Mouse (Mus musculus) embryonic facial prominence, embryonic 15.5 days (tissue): ENCODE measurements around the gene Naa80. TPM values are rescaled to one million over a fixed set of nuclear protein-coding genes. Genes with fewer than 3 reads are reported as not detected.

Source experiments
- ATAC-seq: fragments of 200-750 bp; cut with Nextera tagmentation; 2 replicates; pipeline ENCODE4 v1.8.0; 2017; ENCODE audit warnings: low read depth, moderate TSS enrichment; ENCODE audit not compliant: insufficient number of reproducible peaks, low FRiP score, low TSS enrichment
- H3K27ac ChIP-seq: fragments of 300-500 bp; sonication (generic); replicated peaks from 2 replicates; pipeline ENCODE4 v1.5.1; 2015; ENCODE audit warnings: mild to moderate bottlenecking, inconsistent platforms
- H3K27me3 ChIP-seq: fragments of 300-500 bp; sonication (generic); 2 replicates; pipeline ENCODE4 v1.6.1; 2015; ENCODE audit warnings: inconsistent platforms
- H3K36me3 ChIP-seq: fragments of 300-500 bp; sonication (generic); 2 replicates; pipeline ENCODE4 v1.6.1; 2015; ENCODE audit warnings: mild to moderate bottlenecking, inconsistent platforms
- H3K4me1 ChIP-seq: fragments of 300-500 bp; sonication (generic); 2 replicates; pipeline ENCODE4 v1.6.1; 2015; ENCODE audit warnings: inconsistent platforms
- H3K4me2 ChIP-seq: fragments of 300-500 bp; sonication (generic); replicated peaks from 2 replicates; pipeline ENCODE4 v1.6.1; 2015; ENCODE audit warnings: mild to moderate bottlenecking, inconsistent platforms
- H3K4me3 ChIP-seq: fragments of 300-500 bp; sonication (generic); replicated peaks from 2 replicates; pipeline ENCODE4 v1.5.1; 2015; ENCODE audit warnings: mild to moderate bottlenecking, inconsistent platforms
- H3K9ac ChIP-seq: fragments of 300-500 bp; sonication (generic); 2 replicates; pipeline ENCODE4 v1.6.1; 2015; ENCODE audit warnings: inconsistent platforms
- H3K9me3 ChIP-seq: fragments of 300-500 bp; sonication (generic); replicated peaks from 2 replicates; pipeline ENCODE4 v1.6.1; 2016; ENCODE audit warnings: inconsistent platforms
- WGBS: fragments of 180-500 bp; shearing (Covaris S2); methylation state at CpG from one replicate; pipeline ENCODE4 v1.1.7; 2015; 5-methylcytosine and 5-hydroxymethylcytosine counted together
- polyA plus RNA-seq: library from polyadenylated mRNA; unstranded; fragments of >200 nt; fragmentation: Nextera tagmentation; extraction: Ambion mirVana; gene quantifications from 2 replicates; pipeline ENCODE4 v1.2.1, GENCODE M21; 2015

Gene Naa80
- polyA plus RNA-seq, 1 experiment from 2014 or later = 22.8 TPM

DNA sequence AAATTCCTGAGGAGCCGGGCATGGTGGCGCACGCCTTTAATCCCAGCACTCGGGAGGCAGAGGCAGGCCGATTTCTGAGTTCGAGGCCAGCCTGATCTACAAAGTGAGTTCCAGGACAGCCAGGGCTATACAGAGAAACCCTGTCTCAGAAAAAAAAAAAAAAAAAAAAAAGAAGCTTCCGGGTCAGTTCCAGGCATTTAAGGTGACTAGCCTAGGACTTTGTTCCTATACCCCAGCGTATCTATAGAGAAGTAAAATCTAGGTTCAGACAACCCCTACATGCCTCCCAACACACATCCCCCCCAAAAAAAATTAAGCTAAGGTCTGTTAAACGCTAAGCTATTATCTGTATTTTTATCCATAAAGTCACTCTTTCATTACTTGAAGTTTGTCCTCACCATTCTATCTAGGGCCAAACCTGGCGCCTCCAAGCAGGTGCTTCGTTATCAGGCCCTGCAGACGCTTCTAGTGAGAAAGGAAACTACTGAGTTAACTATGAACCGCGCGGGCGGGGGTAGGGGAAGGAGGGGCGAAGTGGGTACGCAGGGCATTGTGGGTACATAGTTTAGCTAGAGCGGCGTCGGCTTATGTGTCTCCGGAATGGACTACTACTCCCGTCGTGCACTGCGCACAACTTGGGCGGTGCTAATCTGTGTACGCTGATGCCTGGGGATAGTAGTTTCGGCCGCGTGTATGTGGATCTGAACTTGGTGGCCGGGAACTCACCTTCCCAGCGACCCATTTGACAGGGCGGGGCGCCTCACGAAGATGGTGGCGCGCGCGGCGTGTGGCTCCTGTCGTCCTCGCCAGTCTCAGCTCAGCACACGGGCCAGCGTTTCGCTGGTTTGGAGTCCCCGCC lies 8.5 kb downstream of the Naa80 start, which contains the start of gene Ifrd2:
Gene Ifrd2 (plus strand): TSS at position 669 of the 859 bp plus-strand sequence.
- WGBS = 14% methylated on average over 46 of the region's 46 CpGs
- Histone ChIP-seq H3K4me3 (peak within 1 kb of the TSS; percentile 74), H3K4me1 (peaks cover 22% of the 10 kb centered on the region), H3K36me3 (peaks cover 44% of the 10 kb centered on the region), H3K9ac (peak within 1 kb of the TSS; percentile 44), H3K27ac (peak within 1 kb of the TSS; percentile 48; the same call in 1 of the 2 replicates), H3K4me2 (peak within 1 kb of the TSS; percentile 85), H3K9me3 (no peaks in the 10 kb centered on the region), H3K27me3 (no peaks in the 10 kb centered on the region)
- peak; percentile 98 for ATAC-seq

DNA sequence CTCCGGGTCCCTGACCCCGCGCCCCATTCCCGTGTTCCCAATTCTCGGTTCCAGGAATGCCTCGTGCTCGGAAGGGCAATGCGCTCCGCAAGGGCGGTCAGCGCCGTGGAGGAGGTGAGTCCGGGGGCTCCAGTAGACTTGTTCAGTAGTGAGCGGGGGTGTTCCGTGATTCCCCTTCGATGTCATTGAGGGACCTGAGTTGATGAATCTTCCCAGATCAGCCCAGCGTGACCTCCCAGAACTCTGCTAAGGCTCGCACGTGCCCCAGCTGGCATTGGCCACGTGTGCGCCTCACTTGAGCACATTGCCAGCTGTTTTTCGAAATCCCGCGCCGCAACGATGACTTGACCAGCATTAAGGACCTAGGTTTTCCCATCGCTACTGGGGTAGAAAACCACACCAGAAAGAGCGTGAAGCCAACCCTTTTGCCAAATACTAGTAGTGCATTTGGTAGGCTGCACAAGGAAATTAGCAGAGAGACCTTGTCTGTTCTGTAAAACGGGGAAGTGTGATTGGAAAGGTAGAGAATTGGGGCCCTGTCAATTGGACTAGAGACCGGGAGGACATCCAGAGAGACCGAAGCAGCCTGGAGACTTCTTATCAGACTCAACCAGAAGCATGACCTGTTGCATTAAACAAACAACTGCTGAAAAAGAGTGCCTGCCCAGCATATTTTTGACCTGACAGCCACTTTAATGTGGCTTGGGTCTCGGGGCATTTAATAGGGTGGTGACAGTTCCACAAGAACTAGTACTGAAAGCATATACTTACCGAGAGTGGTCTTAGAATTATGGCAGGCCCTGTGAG lies 9.3 kb downstream of the Naa80 start:
- WGBS = 3% methylated on average over 33 of the region's 33 CpGs
- Histone ChIP-seq H3K36me3 (peaks cover 47% of the 10 kb centered on the region), H3K27me3 (no peaks in the 10 kb centered on the region), H3K4me2 (peak overlapping the region; percentile 85), H3K27ac (peak overlapping the region; percentile 48; the same call in 1 of the 2 replicates), H3K9ac (peak overlapping the region; percentile 44), H3K4me3 (peak overlapping the region; percentile 74), H3K4me1 (peaks cover 16% of the 10 kb centered on the region), H3K9me3 (no peaks in the 10 kb centered on the region)
- no peak for ATAC-seq

DNA sequence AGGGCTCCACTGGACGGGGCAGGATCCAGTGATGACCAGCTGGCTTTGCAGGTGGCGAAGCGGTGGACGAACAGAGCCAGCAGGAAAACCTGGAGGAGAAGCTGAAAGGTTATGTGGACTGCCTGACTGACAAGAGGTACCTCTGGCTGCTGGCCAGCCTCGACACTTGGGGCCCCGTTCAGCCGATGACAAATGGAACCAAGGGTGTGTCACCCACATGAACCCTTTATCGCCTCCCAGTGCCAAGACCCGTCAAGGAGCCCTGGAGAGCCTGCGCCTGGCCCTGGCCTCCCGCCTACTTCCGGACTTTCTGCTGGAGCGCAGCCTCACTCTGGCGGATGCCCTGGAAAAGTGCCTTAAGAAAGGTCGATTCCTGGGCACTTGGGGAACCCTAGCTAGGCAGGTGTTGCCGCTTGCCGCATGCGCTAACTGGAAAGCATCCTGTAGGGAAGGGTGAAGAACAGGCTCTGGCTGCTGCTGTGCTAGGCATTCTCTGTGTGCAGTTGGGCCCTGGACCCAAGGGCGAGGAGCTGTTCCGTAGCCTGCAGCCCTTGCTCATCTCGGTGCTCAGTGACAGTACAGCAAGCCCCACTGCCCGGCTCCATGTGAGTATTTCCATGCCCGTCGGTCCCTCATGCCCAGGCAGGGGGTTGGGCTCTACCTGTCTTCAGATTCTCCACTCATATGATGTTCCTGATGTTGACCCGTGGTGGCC lies 11.5 kb downstream of the Naa80 start:
- ATAC-seq = no peak
- Histone ChIP-seq H3K4me2 (no peak overlapping the region), H3K9me3 (no peaks in the 10 kb centered on the region), H3K27ac (no peak overlapping the region), H3K27me3 (no peaks in the 10 kb centered on the region), H3K9ac (no peak overlapping the region), H3K4me3 (no peak overlapping the region), H3K4me1 (peaks cover 16% of the 10 kb centered on the region), H3K36me3 (peaks cover 55% of the 10 kb centered on the region)
- 87% methylated on average over 25 of the region's 25 CpGs for WGBS

DNA sequence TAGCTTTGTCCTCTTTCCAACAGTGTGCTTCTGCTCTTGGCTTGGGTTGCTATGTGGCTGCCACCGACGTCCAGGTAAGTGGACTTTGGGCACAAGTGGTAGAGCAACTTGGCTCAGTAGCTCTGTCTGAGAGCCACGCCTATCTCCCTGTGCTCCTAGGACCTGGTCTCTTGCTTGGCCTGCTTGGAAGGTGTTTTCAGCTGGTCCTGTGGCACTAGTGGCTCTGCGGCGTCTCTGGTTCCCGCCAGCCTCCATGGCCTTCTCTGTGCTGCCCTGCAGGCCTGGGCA lies 12.0 kb downstream of the Naa80 start:
- Histone ChIP-seq H3K9me3 (no peaks in the 10 kb centered on the region), H3K4me1 (peaks cover 16% of the 10 kb centered on the region), H3K9ac (no peak overlapping the region), H3K4me3 (no peak overlapping the region), H3K36me3 (peaks cover 55% of the 10 kb centered on the region), H3K27ac (no peak overlapping the region), H3K4me2 (no peak overlapping the region), H3K27me3 (no peaks in the 10 kb centered on the region)
- WGBS = 95% methylated on average over 6 of the region's 6 CpGs
- ATAC-seq = no peak

DNA sequence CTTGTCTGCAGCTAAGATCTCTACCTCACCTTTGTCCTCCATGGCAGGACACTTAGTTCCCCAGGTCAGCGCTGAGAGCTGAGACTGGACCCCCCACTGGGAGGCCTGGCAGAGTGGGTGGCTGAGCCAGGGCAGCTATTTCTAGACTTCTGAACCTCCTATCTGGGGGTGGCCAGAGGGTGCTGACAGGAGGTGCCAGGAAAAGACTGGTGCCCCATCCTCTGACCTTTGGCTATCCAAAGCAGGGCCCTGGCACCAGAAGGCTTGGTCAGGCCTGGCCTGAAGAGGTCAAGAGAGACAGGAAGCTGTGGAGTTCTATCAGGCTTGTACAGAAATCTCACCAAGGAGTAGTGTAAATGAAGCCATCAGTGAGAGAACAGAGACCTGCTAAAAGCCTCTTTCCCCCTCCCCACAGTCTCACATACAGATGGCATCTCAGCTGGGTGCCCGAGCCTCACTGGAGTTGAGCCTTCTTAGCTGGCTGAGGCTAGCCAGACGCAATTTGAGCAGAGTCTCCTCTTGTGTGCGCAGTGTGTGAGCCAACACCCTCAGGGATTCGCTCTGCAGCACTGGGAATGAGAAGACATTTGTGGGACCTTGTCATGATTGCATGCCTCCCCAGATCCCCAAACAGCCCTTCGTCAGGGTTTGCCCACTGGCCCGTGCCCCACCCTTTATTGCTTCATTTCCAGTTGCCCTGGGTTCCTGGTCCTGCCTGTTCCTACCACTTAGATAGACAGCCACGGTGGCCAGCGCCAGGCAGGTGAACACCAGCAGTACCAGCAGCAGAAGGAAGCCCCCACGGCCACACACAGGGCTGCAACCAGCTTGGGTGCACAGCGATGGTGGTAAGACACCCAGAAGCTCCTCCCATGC lies 14.7 kb downstream of the Naa80 start:
- no peak overlapping the region for H3K9ac ChIP-seq
- 86% methylated on average over 11 of the region's 11 CpGs for WGBS
- ATAC-seq = no peak
- no peaks in the 10 kb centered on the region for H3K9me3 ChIP-seq
- H3K36me3 ChIP-seq = peaks cover 55% of the 10 kb centered on the region
- H3K27ac ChIP-seq = no peak overlapping the region
- no peaks in the 10 kb centered on the region for H3K27me3 ChIP-seq
- H3K4me3 ChIP-seq = no peak overlapping the region
- H3K4me2 ChIP-seq = no peak overlapping the region
- peaks cover 12% of the 10 kb centered on the region for H3K4me1 ChIP-seq

DNA sequence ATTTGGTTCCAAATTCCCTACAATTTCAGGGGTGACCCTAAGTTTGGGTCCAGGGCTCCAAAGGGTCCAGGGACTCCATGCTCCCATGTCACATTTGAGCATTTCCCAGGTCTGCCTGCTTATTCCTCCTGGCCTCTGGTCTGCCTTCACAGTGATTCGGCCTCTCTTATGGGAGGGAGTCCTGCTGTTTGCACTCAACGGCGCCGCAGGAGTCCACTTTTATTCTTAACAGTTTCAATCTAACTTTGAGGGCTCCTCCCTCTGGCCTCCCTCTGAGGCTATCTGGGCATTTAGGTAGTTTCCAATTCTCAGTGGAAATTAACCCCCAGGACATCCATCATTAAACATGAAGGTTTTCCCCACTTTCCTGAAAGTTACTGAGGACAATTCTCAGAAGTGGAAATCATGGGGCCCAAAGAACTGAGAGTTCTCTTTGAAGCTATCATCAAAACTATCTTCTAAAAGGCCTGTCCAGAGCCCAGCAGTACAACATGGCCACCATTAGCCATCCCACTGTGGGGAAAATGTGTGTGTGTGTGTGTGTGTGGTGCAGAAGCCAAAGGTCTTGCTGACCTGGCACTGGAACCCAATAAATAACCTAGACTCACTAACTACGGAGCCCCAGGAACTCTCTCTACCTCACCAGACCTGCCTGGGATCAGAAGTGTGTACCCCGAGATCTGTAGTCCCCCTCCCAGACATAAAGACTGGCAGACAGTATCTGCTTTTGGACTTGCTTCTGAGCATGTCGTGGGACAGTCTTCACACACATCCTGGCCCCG lies 15.8 kb downstream of the Naa80 start:
- ATAC-seq = no peak
- H3K27me3 ChIP-seq = no peaks in the 10 kb centered on the region
- H3K27ac ChIP-seq = no peak overlapping the region
- no peak overlapping the region for H3K9ac ChIP-seq
- H3K4me2 ChIP-seq = no peak overlapping the region
- 0 out of 2 replicates have a peak, but pooled peaks cover under 1% of the 10 kb centered on the region for H3K4me1 ChIP-seq
- H3K36me3 ChIP-seq = peaks cover 54% of the 10 kb centered on the region
- no peaks in the 10 kb centered on the region for H3K9me3 ChIP-seq
- H3K4me3 ChIP-seq = no peak overlapping the region
- 82% methylated on average over 8 of the region's 8 CpGs for WGBS

DNA sequence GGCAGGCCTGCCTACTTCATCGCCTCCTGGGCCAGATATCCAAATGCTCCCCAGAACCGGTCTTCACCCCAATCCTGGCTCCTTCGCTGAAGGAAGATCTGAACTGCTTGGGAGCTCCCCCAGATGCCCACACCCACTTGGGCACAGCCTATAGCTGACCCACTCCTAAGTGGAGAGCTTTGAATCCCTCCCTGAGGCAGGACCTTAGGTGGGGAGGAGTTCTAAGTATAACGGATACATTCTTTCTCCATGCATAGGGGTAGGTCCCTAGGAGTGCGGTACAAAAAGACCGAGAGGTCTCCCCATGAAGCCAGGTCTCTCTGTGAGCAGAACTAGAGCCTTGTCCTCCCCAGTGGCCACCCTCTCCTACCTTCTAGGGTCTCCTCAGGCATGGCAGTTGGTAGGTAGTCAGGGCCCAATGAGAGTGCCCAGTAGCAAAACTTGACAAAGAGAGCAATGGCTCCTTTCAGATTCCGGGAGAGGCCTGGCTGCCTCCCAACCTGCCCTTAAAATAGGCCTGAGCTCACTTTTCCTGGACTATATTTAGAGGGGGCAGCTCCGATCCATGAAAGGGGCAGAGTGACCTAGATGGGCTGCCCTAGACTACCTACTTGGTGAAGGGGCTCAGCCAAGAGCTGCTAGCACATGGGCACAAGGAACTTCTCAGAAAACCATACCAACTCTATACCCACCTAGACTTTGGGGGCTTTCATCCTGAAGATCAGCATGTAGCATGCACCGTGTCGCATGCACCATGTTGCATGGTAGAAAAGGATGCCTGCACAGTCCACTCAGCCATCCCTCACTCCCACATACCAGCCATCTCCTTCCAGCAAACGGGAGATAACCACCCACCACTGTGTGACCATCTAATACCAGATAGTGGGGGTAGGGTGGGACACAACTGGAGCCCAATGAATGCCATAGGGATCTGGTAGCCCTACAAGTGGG lies 18.2 kb downstream of the Naa80 start:
- Histone ChIP-seq H3K4me2 (no peak overlapping the region), H3K4me1 (no peaks in the 10 kb centered on the region), H3K27me3 (no peaks in the 10 kb centered on the region), H3K4me3 (no peak overlapping the region), H3K27ac (no peak overlapping the region), H3K36me3 (peaks cover 30% of the 10 kb centered on the region), H3K9me3 (no peaks in the 10 kb centered on the region), H3K9ac (no peak overlapping the region)
- no peak for ATAC-seq
- WGBS = 82% methylated on average over 11 of the region's 11 CpGs

DNA sequence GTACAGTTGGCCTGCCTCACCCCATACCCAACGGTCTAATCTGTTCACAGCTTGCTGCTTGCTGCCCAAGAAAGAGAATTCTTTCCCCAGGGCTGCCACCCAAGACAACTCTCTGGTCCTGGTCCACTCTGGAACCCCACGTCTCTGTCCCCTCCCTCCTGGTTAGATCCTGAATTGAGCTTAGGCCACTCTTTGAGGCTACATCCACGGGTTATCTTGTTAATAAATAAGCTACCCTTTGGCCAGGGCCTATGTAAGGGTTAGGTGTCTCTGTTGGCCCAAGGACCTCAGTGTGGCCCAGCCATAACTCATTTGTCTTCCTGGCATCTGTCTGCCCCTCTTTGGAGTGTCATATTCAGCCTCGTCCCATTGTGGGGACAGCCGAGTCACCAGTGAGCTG lies 19.7 kb downstream of the Naa80 start:
- 82% methylated on average over 5 of the region's 5 CpGs for WGBS
- no peak for ATAC-seq
- H3K9ac ChIP-seq = no peak overlapping the region
- H3K4me3 ChIP-seq = no peak overlapping the region
- H3K27ac ChIP-seq = no peak overlapping the region
- H3K9me3 ChIP-seq = no peaks in the 10 kb centered on the region
- H3K4me2 ChIP-seq = no peak overlapping the region
- no peaks in the 10 kb centered on the region for H3K27me3 ChIP-seq
- H3K36me3 ChIP-seq = peaks cover 15% of the 10 kb centered on the region
- peaks cover 12% of the 10 kb centered on the region for H3K4me1 ChIP-seq

DNA sequence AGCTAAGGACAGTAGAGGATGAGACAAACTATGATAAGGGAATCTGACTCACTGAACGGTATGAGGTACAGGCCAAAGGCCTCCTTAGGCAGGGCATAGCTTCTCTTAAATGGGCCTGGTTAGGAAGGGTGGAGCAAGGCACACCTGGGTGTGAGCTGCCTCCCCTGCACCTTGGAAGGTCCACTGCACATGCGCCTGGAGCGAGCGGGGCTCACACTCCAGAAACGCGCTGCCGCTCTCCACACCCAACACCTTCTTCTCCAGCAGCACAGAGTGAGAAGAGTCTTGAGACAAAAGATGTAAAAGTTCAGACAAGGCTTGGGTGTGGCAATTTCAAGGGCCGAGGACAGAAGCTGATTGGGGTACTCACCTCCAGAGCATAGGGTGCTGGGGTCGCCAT lies 20.7 kb downstream of the Naa80 start:
- no peak overlapping the region for H3K4me2 ChIP-seq
- H3K4me1 ChIP-seq = peaks cover 23% of the 10 kb centered on the region
- ATAC-seq = no peak
- H3K27ac ChIP-seq = no peak overlapping the region
- 84% methylated on average over 9 of the region's 9 CpGs for WGBS
- no peaks in the 10 kb centered on the region for H3K9me3 ChIP-seq
- H3K4me3 ChIP-seq = no peak overlapping the region
- H3K9ac ChIP-seq = no peak overlapping the region
- no peaks in the 10 kb centered on the region for H3K27me3 ChIP-seq
- H3K36me3 ChIP-seq = peaks cover 5% of the 10 kb centered on the region
